Mouse (Mus musculus) adrenal gland, adult 2 months (tissue): ENCODE measurements at regions not wholly inside any gene's neighbourhood (a gene's known extent, or its start where the extent isn't known, plus 50 kb on each side); places are given as distances from the start of the nearest gene placed in this dataset.

Experiments used
- DNase-seq: peaks from one replicate; pipeline ENCODE4 v3.0.0; 2021

DNA sequence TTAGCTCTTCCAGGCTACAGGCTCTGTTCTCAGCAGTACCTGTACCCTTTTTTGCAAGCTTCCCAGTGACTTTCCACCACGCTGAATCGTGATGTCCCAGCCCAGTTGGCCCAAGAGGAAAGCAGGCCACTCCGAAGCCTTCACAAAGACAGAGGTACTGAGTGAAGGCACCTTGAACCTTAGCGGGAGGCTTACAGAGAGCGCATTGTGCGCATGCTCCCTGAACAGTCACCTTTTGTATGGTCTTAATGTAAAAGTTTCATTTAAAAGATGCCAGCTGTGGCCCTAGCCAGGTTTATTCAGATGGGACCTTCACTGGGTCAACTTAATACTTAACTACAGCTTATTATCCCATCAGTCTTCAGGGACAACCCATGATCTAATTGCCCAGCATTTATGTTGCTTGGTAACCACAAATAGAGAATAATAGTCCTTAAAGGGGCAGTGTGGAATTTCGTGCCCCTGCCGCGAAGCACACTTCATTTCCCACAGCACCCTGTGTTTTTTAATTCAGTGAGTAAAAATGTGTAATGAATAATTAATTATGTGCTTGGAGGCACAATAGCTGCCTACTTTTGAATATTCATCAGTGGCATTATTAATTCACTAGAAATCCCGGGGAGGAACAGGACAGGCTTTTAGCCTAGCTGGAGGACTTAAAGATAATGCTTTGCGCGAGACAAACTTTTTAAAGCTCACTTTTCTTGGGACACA lies 111.3 kb upstream of the Vrk1 start:
- DNase-seq, result no peak

DNA sequence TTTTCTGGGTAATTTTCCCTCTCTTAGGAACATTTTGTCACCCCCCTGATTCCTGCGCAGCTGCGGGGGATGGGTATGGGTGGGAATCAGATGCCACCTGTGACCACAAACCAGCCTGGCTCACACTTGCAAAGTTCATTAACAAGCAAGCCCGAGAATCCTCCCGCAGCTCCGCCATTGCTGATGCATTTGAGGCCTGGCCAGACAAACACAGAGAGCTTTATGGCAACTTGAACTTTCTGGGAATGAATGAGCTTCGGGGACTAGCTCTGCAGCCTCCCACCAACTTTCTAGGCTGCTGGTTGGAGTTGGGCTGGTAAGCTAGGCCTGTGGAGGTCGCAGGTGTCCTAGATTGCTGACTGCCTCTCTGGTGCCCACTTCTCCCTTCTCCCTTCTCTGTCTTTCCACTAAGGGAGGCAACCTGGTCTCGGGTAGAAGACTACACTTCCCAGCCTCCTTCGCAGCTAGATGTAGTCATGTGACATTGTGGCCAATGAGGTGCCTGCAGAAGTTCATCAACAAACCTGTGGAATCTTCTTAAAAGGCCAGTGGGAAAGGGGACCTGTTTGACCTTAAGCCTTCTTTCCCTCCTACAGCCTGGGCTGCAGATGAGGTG lies 110.6 kb upstream of the Vrk1 start:
- DNase-seq, result no peak

DNA sequence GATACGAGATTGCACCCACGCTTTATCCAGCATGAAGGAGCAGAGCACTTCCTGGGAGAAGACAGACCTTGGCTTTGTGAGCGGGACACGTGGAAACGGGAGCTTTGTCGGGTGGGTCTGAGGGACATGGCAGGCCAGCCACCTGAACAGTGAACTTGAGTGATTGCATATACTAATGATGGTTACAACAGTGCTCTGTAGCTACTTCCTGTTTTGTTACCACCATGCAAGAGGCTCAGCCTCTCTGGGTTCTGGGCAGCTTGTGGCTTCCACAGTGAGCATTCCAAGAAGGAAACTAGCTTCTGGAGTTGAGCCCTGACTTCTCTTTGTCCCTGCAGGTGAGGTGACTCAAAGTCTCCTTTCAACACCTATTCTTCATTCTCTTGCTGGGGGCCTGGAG lies 109.5 kb upstream of the Vrk1 start:
- DNase-seq, result no peak

DNA sequence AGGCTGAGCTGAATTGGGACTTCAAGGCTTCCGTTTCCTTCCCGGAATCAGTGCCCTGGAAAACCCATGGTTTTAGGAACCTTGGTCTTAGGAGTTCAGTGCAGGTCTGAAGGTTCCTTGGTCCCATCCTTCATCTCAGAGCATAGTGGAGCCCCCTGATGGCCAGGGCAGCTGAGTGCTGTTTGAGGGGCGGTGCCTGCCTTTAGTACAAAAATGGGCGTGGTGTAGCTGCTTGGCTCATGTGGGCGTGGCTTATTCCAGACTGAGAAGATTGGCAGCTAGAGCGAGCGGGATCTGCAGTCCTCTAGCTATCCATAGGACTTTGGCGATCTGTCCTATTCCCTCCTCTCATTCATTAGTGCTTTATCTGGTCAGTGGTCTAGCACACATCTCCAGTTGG lies 107.0 kb upstream of the Vrk1 start:
- DNase-seq, result no peak

DNA sequence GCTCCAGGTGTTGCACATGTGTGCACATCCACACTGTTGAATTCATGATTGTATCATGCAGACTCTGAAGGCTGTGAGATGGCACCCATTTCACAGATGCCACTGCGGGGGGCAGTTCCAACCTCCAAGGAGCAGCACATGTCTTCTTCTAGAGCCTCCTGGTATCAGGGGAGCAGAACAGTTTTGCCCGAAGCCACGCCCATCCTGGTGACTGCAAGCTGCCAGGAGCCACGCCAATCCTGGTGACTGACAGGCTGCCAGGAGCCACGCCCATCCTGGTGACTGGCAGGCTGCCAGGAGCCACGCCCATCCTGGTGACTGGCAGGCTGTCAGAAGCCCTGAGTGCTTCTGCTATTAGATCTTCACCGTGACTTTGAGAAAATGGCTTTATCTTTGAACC lies 103.4 kb upstream of the Vrk1 start:
- DNase-seq, result no peak

DNA sequence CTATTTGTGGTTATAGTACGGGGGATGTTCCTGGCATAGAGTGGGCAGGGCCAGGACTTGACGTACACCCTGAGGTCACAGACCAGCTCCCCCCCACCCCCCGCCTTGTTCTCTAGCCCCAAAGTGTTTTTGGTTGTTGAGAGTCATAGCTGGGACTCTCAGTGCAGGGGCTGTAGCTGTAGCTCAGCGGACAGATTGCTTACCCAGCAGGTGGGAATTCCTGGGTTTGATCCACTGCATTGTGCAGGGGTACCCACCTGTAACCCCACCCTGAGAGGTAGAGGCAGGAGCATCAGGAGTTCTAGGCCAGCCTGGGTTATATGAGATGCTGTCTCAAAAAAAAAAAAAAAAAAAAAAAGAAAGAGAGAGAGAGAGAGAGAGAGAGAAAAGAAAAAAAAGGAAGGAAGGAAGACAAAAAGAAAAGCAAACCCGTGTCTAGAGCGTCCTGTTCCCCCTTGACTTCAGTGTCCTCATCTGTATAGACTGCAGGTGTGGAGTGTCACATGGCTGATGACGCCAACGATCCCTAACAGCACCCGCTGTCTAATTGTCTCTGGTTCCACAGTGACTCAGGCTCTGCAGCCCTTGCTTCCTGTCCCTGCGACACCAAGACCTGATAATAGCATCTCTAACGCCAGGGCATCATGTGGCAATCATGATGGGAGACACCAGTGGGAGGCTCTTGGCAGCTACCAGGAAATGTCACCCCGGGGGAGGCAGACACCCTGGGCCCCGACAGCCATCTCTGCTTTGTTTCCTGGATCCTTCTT lies 102.0 kb upstream of the Vrk1 start:
- peak; percentile 13 for DNase-seq

DNA sequence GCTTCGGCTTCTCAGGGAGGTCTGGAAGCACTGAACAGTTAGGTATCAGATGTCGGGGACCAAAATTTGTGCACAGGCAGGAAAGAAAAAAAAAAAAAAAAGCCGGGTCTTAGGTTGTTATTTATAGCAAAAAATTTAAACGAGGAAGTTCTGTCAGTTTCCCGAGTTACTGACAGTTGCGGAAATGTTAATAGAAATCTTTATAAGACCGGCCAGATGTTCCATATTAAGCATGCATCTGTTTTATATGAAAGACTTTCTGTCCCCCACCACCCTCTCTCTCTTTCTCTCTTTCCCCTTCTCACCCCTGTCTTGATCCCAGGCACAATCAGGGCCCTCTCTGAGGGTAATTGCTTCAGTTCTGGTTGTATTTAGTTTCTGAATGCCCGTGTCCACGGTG lies 98.5 kb upstream of the Vrk1 start:
- no peak for DNase-seq

DNA sequence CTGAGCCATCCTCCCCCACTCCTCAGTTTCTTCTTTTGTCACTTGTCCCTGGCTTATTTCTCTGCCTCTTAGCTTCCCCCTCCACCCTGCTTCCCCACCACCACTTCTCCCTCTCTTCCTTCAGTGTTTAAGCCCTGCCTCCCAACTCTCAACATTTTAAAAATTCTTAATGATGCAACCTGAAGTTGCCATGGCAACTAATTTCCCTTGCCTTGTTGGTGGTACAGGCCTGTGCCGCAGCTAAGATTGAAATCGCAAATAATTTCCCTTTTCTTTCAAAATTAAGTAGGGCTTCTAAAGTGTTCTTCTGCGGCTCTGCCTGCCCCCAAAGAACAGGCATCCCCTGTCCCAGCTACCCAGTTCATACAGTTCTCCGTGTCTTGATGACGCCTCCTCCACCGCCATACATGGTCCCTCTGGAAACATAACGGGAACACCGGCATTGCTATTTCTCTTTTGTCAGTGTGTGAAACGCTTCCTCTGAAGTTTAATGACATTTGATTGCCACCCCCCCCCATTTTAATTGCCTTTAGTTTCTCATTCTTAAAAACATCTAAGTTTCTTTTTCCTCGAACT lies 92.6 kb upstream of the Vrk1 start:
- DNase-seq, result no peak

DNA sequence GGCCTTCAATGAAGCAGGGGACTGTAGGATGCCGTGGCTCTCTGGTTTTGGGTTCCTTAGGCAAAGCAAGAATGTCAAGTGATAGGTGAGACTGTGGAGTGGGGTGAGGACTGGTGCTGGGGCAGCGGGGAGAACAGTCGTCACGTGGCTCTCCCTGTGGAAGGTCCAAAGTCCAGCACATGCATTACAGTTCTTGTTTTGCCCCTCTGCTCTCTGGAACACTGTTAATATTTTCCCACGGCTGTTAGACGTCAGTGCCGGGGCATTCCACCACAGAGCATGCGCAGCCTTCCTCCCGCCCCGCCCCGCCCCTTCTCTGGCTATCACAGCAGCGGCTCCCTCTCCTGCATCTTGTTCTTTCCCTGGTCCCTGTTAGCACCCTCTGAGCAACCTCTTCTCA lies 91.3 kb upstream of the Vrk1 start:
- no peak for DNase-seq

DNA sequence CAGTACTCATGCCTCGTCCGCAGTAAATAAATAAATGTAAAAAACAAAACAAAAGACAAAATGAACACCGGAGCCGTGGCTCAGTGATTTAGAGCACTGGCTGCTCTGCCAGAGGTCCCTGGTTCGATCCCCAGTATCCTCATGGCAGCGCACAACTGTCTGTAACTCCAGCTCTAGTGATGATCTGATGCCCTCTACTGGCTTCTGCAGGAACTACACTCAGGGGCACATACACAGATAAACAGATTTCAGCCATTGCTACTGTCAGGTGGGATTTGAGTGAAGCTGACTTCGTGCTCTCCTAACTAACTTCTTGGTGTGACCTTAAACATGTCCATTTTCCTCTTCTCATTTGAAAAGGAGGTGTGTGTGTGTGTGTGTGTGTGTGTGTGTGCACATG lies 82.8 kb upstream of the Vrk1 start:
- DNase-seq, result no peak

DNA sequence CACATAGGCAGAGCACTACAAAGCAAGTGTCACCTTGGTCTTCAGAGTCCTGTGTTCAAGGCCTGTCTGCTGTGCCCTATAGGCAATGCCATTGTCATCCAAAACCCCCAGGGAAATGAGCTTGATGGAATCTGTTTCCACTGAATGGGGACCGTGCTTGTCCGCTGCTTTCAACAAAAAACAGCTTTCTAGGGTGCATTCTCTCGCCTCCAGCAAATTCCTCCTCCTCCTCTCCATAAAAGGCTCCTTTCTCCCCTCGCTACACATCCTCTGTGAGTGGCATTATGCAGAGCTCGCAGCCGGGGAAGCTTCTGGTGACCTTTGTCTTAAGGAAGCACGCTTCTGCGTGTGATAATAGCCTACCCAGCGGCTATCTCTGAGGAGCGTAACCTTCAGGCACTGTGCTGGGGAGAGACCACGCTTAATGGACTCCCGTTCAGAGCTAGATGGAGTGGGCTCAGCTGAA lies 80.5 kb upstream of the Vrk1 start:
- DNase-seq, result no peak

DNA sequence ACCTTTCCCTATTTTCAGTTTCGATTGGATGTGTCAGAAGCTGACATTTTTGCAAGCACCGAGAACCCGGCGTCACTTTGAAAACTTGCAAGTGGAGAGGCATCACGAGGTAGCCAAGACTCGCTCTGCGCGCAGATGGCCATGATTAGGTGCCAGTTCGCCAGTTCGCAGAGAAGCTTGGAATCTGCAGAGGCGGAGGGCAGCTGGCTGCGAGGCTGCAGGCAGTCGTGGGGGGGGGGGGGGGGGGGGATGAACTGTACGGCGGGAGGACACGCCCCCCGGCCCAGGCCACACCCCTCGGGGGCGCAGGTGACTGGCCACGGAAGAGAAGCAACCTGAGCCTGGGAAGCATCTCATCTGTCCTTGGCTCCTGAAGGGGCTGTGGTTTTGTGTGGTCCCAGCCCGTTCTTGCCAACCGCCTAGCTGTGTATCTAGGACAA lies 74.6 kb upstream of the Vrk1 start:
- no peak for DNase-seq

DNA sequence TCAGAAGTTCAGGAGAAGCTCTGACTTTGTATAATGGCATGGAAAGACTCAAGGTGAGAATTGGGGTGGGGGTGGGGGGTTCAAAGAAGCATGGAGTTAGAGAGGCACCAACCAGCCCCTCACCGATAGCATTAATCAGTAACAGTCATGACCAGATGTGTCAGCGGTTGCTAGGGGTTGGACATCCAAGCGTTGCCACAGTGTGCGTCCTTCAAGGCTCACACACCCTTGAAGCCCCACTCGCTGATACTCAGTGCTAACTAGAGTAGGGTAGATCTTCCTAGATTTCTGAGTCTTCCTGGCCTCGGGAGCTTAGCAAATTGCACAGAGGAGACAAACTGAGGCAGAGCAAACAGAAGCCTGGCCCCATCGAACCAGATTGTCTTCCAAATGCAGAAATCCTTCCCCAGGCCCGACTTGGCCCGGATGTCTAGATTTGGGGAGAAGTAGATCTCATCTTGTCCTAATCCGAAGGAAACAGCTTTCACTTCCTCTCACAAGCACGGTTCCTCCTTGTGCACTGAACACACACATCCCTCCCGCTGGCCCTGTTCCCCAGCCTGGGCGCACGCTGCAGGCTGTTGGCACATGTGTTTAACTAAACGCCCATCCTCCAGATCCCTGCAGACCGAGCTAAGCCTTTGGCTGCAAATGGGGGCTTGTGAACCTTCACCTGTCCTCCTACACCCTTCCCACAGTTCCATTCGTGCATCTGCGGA lies 73.1 kb upstream of the Vrk1 start:
- no peak for DNase-seq

DNA sequence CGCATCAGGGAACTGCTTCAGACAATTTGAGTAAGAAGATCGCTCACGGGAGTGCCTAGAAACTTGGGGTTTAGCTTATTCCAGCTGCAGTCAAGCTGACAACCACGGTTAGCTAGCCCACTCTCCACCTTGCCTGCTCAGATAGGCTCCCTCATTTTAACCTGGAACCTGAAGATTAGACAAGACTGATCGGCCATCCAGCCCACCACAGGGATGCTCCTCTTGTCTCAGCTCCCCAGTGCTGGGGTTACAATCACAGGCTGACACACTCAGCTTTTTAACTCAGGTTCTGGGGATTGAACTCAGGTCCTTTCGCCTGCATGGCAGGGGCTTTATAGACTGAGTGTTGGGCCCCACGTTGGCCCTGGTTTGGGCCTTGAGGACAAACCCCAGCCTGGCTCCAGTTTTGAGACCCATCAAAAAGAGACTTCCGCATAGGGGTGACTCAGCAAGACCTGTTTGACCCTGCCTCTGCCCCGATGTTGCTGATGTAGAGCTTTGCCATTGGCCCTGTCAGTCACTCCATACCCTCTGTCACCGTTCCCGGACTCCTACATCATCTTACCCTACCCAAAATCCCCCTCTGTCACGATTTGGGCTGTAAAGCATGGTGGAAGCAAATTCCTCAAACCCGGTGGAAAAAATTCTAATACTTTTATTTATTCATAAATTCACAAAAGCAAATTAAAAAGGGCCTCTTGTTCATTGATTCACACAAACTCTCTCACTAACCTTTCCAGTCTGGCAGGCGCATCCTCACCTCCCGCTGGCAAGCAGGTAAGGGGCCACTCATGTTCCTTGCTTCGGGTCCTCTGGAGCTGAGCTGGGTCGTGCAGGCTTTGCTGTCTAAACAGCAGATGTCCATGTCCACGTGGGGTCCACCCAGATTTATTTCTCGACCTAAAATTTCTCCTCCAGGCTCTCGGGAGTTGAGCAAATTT lies 67.6 kb upstream of the Vrk1 start:
- no peak for DNase-seq

DNA sequence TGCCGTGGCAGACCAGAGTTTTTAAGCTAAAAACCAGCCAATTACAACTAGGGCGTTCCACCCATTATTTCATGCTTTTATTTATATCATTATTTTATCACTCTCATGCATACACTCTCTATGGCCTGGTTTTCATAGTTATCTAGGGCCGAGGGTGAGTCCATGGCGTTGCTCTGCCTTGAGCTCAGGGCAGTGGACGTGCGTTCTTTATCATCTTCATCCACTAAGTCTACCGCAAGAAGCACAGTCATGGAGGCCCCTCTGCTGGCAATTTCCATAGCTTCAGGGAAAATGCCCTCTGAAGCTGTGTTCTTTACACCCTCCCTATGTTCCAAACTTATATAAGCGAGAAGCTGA lies 67.0 kb upstream of the Vrk1 start:
- DNase-seq, result no peak

DNA sequence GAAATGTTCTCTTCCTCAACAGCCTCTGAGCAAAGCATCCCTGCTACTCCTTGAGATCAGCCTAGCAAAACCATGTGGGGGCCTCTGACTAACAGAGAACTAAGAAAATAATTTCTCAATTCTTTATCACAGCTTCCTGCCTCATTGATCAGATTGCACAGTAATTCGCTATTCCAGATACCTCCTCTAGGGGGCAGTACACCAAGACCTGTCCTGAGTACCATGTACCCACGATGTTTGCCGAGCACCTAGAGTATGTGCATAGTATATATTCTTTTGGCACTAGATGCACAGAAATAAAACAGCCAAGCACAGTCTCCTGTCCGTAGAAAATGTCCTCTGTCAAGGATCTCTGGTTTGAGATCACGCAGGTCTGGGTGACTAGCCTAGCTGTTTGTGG lies 62.7 kb upstream of the Vrk1 start:
- no peak for DNase-seq

DNA sequence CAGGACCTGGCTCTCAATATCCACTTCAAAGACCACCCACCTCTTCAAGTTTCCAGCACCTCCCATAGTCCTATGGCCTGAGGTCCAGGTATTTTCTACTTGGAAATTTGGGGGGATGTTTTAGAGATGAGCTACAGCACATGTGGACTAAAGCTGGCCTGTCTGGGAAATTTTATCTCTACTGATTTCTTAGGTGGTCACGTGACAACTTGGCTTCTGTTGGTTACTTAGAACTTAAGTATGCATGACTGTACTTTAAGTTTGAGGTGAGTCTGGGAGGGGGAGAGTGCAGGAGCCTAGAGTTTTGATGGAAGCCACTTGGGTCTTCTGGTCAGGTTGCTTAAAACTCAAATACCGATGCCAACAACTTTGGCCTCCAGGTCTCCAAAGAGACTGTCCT lies 61.7 kb upstream of the Vrk1 start:
- DNase-seq, result no peak

DNA sequence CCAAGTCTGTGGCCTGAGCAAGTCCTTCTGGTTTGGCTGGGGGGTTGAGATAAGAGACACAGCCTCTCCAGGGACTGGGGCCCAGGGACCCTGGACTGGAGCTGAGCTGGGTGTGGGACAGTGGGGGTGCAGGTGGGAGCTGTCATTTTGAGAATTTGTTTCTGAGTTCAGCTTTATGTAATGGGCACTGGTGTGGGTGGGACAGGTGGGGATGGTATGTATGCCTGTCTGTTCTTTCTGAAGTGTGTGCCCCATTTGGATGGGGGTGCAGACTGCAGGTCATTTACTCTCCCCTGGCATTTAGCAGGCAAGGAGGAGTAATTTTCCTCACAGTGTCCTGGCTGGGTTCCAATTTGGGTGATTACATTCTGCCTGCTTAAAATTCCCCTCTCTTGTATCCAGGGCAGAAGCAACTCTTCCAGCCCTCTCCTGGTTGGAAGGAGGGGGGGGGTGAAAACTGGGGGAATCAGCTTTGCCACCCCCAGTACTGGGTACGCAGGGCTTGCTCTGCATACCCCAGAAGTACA lies 54.2 kb upstream of the Vrk1 start:
- DNase-seq, result peak; percentile 49

DNA sequence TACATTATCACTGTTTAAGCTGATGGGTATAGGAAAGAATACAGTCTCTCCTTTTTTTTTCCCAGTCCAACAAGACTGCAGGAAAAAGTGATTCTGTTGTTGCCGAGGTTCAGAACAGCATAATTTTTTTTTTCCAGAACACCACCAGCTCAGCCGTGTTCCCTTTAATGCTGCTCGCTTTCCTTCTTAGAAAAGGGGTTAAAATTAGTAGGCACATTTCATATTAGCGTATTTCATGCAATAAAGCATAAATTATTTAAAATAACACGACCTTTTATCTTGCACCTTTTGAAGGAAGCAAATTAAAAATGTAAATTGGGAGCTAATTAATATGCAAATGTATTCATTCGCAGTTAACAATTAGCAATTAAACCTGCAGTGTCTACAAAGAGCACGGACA lies 50.3 kb upstream of the Vrk1 start:
- no peak for DNase-seq
